Comparison of ENCODE assay signal across 22 mouse cellular contexts in genomic region chr11:120134148-120134547, GRCm38 (mm10).
"Had no signal": no experiment of that assay in that cellular context is flagged by ENCODE, and none has a peak within 500 bp of the region (broad histone marks: within the 10 kb centered on the region; RNA-seq: fewer than 3 reads in every experiment).

No protein-coding gene starts in this region.

- H3K9ac ChIP-seq: limb, embryonic 12.5 days; limb, embryonic 15.5 days; liver, embryonic 14.5 days; liver, postnatal 0 days; midbrain, embryonic 12.5 days; midbrain, embryonic 15.5 days; neural tube, embryonic 12.5 days; neural tube, embryonic 15.5 days had no signal

- H3K9me3 ChIP-seq: limb, embryonic 12.5 days; limb, embryonic 15.5 days; midbrain, embryonic 12.5 days; midbrain, embryonic 15.5 days; neural tube, embryonic 12.5 days; neural tube, embryonic 15.5 days had no signal

- DNase-seq: kidney, adult 9 months; kidney, postnatal 14 days; kidney, postnatal 4 days; left cerebral cortex, postnatal 4 days; liver, postnatal 0 days; lung, postnatal 10 days; right cerebral cortex, adult 18-20 months; right cerebral cortex, postnatal 14 days; right cerebral cortex, postnatal 4 days; thymus, adult 2 months; thymus, postnatal 14 days; thymus, postnatal 4 days had no signal

- H3K4me3 ChIP-seq: limb, embryonic 12.5 days; limb, embryonic 15.5 days; midbrain, embryonic 12.5 days; midbrain, embryonic 15.5 days; neural tube, embryonic 12.5 days; neural tube, embryonic 15.5 days had no signal

- H3K4me1 ChIP-seq: neural tube, embryonic 12.5 days had no signal

- ATAC-seq: midbrain, embryonic 15.5 days had no signal

- H3K27ac ChIP-seq: limb, embryonic 12.5 days; limb, embryonic 15.5 days; liver, embryonic 14.5 days; macrophage; midbrain, embryonic 12.5 days; midbrain, embryonic 15.5 days; neural tube, embryonic 12.5 days; neural tube, embryonic 15.5 days; stomach, postnatal 0 days had no signal

- H3K27me3 ChIP-seq: limb, embryonic 12.5 days; limb, embryonic 15.5 days; midbrain, embryonic 12.5 days; midbrain, embryonic 15.5 days; neural tube, embryonic 12.5 days; neural tube, embryonic 15.5 days had no signal

- H3K4me2 ChIP-seq: limb, embryonic 12.5 days; limb, embryonic 15.5 days; liver, embryonic 11.5 days; midbrain, embryonic 12.5 days; midbrain, embryonic 15.5 days; neural tube, embryonic 12.5 days; neural tube, embryonic 15.5 days had no signal
